Mouse (Mus musculus) megakaryocyte, embryonic 14.5 days (primary cell): ENCODE results near the gene Abca2.

ENCODE experiments used
- FLI1 ChIP-seq: IDR thresholded peaks from 2 replicates; pipeline ENCODE4 v1.6.1; 2012; ENCODE audit warnings: low read length, inconsistent platforms, mixed read lengths
- GATA1 ChIP-seq: IDR thresholded peaks from 3 replicates; pipeline ENCODE4 v1.6.1; 2012; ENCODE audit warnings: mixed read lengths, low read length, inconsistent platforms, borderline replicate concordance

GRCm38 (mm10) chr2:25399051-25399450 lies 29.5 kb upstream of the Abca2 start, which contains the start of gene Npdc1:
- TF ChIP-seq GATA1 (no peak), FLI1 (no peak)
